Mouse (Mus musculus) heart, postnatal 14 days (tissue): ENCODE measurements around the gene Lrrc57. TPM values are rescaled to one million over a fixed set of nuclear protein-coding genes. Genes with fewer than 3 reads are reported as not detected.
A peak's percentile ranks its signal among the peaks of the same experiment; 100 is the strongest.
"Not testable (repeated sequence)": the region's sequence is repeated elsewhere in the genome, so short reads cannot be mapped to it uniquely, and the experiment has no call there.

Experiments
- DNase-seq, 2 experiments: peaks; one replicate each; pipeline ENCODE4 v3.0.0; 2021 to 2022
- intact Hi-C: fragments of 180-260 bp; cut with DNase I; formaldehyde crosslinking; loops from one replicate; pipeline ENCODE4 v1.15.1; 2025
- total RNA-seq, 2 experiments: library from RNA; stranded (reverse); gene quantifications; 2 replicates each; pipeline ENCODE4 v1.2.3; 2021

The Lrrc57 gene
- total RNA-seq, 2 experiments from 2014 or later = 13.3 to 13.6 TPM

DNA sequence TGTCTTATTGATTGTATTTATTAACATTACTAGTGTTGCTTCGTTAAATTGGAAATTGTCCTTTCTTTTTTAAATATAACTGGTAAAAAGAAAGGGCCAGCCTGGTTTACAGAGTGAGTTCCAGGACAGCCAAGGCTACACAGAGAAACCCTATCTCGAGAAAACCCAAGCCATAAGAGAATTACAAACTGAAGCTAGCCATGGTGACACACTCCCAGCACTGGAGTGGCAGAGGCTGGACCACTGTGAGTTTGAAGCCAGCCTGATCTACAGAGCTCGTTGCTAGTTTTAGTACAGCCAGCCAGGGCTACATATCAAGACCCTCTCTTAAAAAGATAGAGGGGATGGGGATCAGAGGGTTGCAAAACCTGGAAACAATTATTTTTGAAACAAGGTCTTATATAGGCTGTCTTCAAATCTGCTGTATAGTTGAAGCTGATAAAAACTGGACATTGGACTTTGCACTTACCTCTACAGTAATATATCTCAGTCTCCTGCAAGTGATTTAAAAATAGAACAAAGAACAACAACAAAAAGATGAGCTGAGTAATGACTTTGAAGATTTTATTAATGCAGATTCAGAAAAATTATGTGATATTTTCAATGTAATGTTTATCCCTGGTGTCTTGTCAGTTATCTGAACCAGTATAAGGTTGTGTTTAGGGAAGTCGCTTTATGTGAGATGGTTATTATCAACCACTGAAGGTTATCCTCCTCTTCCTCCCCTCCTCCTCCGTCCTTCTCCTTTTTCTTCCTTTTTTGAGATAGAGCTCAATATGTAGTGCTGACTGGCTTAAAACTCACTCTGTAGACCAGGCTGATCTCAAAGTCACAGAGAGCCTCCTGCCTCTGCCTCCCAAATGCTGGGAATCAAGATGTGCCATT lies 7.2 kb upstream of the Lrrc57 start:
- DNase-seq = no peak
- intact Hi-C loops = no loop called here

DNA sequence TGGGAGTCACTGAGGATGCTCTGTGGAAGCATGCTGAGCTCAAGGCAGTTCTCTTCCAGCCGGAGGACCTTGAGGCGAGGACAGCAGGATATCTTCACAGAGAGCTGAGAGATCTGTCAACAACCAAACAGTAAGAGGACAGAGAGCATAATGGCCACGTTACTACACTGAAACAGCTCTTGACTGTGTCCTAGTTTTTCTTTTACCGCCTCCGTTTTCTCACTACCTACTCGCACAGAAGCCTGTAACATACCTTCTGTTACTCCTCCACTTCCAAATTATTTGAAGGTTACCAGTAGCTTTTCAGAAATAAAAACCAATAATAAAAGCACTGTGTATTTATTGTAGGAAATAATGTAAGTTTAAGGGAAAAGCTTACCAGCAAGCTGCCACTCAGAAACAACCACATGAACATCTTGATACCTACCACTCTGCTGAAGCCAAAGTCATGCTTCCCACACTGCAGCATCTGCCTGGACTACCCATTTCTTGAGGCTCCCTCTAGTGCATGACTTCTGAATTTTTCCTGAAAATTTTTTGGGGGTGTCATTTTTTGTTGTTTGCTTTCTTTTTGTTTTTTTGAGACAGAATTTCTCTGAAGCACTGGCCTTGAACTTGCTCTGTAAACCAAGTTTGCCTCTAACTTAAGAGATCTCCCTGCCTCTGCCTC lies 3.2 kb downstream of the Lrrc57 start:
- peak in 1 of 2 experiments; percentile 12 for DNase-seq
- intact Hi-C loops = loop anchor here (5.0 kb wide), 3 partner anchors 66 to 129 kb away; no protein-coding TSS in a partner anchor

DNA sequence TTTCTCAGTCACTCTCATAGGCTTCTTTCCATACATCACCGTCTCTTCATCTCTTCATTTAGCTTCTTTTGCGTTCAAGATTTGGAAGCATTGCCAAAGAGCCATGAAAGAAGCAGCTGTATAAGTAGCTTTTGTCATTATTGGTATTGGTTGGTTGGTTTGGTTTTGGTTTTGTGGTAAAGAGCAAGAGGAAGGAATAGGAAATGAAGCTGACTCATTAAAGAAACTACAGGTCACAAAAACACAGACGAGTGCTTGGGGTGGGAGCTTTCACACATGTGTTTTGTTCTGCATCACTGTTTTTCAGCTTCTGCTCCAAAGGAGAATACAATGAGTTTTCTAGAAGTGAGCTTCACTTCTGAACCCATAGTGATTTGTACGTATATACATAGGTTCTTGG lies 9.8 kb downstream of the Lrrc57 start:
- DNase-seq = no peak
- intact Hi-C loops = no loop called here

DNA sequence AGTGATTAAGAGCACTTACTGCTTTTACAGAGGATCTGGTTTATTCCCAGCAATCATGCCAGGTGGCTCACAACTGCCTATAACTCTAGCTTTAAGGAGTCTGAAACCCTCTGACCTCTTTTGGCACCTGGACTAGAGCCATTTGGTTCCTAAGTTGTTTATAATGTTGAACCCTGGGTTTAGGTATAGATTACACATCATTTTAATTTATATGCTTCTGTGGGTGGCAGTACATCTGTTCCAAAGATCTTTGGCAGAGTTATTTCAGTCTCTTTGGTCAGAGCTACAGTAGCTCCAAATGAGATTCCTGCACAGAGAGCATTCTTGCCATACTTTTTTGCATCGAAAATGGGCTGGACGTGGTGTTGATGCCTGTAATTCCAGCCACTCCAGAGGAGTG lies 11.6 kb downstream of the Lrrc57 start:
- no peak for DNase-seq
- intact Hi-C loops = no loop called here

DNA sequence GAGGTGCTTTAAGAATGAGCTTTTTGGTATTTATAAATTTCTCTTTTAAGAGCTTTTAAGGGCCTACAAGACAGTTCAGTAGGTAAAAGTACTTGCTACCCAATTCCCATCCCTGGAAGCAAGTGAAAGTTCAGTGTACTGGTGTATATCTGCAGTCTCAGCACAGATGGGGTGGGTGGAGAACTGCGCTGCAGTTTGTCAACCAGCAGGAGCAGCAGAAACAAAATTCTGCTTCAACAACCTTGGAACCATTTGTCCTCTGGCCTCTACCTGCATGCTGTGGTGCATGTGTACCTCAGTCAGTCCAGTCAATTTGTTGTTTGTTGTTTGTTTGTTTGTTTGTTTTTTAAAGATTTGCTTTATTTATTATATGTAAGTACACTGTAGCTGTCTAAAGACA lies 17.1 kb downstream of the Lrrc57 start:
- DNase-seq = no peak
- intact Hi-C loops = no loop called here

DNA sequence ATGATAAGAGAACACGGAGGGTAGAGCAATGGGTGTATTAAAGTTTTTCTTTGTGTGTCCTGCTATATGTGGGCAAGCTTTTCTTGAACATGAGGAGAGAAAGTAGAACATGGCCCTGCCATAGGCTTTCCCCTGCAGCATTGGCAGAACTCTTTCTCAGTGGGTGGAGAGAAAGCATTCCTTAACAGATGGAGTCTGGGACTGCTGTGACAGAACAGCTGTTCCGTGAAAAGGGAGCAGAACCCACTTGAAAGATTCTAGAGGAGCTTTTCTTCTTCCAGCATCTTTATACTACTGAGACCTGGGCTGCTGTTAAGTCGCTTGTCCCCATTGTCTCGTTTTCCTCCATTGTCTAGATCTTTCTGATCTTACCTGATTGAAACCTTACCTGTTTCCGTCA lies 19.6 kb downstream of the Lrrc57 start:
- intact Hi-C loops = no loop called here
- DNase-seq = no peak

DNA sequence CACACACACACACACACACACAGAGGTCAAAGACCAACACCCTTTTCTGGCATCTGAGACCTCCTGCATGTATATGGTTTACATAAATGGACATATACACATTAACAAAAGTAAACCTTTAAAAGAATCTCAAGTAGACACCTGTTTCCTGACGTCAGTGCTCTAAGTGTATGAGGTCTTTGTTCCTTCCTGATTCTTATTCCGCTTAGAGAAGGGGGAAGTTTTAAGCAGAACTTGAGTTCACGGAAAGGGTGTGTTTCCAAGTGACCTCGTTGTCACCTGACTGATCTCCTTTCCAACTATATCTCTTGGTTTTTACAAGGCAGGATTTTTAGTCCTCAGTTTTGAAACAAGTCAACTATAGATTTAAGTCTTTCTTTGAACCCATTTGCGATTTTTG lies 31.0 kb downstream of the Lrrc57 start:
- intact Hi-C loops = no loop called here
- DNase-seq = no peak

DNA sequence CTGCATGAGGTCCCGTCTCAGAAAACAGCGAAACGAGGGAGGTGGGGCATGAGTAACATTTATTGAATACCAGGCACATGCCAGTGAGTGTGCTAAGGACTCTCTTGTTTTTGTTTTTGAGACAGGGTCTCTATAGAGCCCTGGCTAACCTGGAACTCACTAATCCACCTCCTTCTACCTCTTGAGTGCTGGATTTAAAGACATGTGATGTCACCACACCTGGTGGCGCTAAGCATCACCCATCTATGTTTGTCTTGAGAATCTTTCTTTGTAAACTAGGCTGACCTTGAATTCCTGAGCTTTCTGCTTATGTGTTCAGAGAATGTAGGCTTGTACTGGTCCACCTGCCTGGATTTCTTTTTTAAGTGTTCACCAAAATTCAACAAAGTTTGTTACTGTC lies 31.5 kb downstream of the Lrrc57 start:
- intact Hi-C loops = no loop called here
- DNase-seq = no peak

DNA sequence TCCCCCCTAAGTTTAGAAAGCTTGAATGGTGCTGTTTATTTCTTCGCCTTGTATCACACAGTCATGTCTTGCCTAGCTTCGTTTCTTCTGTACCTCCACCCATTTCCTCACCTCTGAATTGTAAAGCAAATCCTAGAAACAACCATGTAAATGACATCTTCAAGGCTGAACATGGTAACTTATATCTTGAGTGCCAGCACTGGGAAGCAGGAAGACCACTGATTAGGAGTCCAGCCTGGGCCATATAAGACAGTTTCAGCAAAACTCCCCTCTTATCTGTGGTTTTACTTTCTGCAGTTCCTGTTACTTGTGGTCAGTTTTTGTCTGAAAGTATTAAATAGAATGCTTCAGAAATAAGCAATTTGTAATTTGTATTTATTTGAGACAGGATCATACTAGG lies 33.3 kb downstream of the Lrrc57 start:
- intact Hi-C loops = no loop called here
- DNase-seq = no peak

DNA sequence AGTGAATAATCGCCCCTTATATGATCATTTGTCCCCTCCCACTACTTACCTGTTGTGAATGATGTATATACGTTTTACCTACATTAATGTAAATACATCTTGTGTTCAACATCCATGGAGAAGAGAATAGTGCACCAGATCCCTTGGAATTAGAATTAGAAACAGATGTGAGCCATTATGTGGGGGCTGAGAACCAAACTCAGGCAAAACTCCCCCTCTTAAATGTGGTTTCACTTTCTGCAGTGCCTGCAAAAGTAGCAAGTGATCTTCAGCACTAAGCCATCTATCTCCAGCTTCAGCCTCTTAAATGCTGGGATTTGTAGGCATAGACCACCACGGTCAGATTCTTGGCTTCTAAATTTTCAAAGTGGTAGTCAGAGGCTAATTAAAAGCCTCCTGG lies 34.2 kb downstream of the Lrrc57 start:
- intact Hi-C loops = no loop called here
- no peak for DNase-seq

DNA sequence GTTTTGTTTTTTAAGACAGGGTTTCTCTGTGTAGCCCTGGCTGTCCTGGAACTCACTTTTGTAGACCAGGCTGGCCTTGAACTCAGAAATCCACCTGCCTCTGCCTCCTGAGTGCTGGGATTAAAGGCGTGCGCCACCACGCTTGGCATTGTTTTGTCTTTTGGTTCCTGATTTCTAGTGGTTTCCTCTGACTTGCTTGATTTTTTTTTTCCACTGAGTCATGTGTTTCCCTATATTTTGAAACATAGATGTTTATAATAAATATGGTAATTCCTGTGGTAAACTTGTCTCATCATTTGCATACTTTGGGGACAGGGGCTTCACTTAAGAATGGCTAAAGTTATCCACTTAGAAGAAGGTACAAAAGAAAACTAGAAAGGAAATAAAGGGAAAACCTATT lies 37.2 kb downstream of the Lrrc57 start:
- intact Hi-C loops, DNase-seq: not testable (repeated sequence)

DNA sequence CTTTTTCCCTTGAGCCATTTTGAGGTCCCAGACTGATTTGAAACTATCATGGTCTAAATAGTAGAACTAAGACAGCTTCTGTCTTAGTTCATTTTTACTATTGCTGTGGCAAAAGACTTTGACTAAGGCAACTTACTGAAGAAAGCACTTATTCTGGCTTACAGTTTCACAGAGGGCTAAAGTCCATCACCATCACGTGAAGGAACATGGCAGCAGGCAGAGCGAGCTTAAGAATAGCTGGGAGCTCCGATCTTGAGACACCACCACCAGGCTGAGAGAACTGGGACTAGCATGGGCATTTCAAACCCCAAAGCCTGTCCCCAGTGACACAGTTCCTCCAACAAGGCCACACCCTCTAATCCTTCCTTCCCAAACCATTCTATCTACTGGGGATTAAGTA lies 38.2 kb downstream of the Lrrc57 start:
- intact Hi-C loops = no loop called here
- DNase-seq = no peak

DNA sequence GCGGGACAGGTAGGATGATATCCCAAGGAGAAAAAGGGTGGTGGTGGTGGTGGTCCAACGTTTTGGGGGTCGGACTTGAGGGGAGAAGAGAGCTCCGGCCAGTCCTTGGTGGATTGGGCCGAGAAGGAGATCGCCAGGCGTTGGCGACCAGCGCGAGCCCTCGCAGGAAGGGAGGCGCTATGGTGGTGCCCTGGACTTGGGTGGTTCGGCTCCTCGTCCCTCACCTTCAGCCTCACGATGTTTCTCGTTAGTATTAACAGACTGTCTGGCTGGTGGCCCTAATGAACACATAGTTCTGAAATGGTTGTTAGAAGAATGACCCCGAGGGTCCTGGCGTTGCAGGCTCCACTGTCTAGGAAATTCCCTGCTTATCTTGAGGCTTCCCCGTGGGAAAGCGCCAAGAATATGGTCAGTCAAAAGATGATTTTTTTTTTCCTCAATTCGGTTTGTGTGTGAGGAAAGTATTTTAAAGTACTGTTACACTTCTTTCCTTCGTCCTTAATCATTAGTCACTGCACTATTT lies 41.5 kb downstream of the Lrrc57 start:
- intact Hi-C loops = no loop called here
- no peak for DNase-seq

DNA sequence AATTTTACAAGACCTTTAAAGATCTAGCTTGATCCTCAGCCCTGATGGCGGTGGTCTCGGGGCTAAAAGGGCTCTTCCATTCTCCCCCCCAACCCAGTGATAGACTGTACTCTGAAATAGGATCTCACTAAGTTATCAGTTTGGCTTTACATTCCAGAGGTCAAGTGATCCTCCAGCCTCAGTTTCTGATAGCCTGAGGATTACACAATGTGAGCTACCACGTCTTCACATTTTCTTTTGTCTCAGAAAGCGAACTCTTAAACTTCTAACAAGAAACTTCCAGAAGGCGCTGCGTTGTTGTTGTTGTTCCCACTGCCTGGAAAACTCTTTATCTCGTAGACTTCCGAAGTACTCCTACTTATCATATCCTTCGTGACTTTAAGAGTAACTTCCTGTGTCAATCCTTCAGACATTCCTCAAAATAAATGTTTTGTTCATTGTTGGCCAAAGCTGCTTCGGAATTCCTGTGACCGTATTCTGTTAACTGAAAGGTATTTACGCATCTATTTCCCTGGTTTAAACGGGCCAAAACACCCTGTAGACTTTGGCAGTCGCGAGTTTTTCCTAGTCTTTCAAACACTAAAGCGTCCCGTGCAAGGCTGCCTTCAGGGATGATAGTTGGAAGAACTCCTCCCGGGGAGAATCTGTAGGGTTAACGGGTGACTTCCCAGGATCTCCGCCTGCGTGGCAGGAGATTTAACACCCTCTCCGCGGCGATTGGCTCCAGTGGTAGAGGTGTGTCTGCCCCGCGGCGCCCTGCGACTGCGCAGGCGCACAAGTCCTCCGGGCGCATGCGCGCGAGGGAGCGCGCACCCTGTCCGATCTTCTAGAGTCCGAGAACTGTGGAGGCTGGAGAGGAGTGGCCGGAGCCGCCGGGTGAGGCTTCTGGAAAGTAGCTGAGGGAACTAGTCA lies 42.2 kb downstream of the Lrrc57 start, which contains the start of gene Snap23:
Gene Snap23 (plus strand): TSS at position 786 of the 912 bp plus-strand sequence.
- intact Hi-C loops = no loop called here
- peak; percentile 96 to 98 for DNase-seq

DNA sequence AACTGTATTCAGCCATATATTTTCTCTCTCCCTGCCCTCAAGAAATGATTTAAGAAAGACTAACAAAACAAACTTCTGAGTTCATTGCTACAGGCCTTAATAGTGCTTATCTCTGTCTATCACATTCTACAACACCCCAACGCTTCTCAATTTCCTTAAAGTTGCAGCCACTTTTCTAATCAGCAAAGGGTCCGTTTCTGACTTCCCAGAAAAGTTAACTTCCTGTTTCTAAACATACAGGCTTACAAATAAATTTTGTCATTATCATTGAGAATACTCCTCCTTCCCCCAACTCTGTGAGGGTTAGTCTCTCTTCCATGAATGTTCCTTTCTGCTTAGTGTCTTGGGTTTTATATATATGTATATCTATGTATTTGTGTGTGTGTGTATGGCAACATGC lies 44.0 kb downstream of the Lrrc57 start:
- no peak for DNase-seq
- intact Hi-C loops = loop anchor here (2.0 kb wide), 1 partner anchor 43 kb away; the partner anchor contains the start of genes Haus2 and Lrrc57

DNA sequence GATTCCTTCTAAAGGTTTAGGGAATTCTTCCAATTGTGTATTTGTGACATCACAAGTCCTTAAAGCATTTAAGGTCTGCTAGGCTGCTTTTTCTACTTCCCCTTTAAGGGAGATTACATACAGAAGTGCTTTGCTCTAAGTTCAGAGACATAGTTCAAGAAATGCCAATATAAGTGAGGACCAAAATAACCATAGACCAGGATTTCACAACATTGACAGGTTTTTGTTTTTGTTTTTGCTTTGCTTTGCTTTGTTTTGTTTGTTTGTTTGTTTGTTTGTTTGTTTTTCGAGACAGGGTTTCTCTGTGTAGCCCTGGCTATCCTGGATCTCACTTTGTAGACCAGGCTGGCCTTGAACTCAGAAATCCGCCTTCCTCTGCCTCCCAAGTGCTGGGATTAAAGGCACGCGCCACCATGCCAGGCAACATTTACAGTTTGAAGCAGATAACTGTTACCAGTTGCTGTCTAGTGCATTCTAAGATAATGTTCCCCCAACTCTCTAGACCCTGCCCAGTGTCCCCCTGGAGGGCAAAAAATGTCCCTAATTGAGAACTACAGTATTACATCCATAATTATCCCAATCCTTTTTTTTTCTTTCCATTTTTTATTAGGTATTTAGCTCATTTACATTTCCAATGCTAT lies 44.7 kb downstream of the Lrrc57 start:
- intact Hi-C loops = loop anchor here (2.0 kb wide), 1 partner anchor 44 kb away; the partner anchor contains the start of genes Haus2 and Lrrc57
- DNase-seq = not testable (repeated sequence)

DNA sequence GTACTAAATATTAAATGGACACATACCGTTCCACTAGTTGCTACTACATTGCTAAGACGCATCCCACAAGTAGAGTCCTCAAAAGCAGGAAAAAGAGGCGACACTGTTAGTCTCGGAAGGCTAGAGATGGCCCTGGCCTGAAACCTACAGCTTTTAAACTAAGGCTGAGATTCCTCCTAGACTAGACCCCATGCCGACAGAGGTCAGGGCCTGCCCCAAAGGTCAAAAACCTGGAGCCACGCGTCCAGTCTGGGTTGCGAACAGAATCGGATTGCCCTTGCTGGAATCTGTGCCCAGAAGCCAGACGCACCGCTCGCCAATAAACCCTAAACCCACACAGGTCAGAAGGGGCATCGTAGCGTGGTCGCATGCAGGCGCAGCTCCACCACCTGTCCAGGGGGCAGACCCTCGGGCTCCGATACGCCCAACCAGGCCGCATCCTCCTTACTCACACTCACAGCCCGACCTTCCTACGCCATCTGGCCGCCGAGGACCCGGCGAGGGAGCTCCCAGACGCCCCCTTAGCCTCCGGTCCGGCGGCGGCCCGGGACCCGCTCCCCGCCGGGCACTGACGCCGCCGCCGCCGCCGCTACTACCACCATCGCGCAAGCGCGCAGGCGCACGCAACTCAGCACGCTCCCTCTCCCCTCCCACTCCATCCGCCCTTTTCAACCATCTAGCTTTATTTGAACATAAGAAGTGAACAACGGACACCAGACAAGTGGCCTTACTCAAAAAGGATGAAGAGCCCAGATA lies 45.9 kb downstream of the Lrrc57 start, which contains the start of gene Zfp106:
Gene Zfp106 (minus strand): TSS at position 609 of the 756 bp plus-strand sequence.
- intact Hi-C loops = loop anchor here (2.0 kb wide), 1 partner anchor 25 kb away; no protein-coding TSS in a partner anchor
- DNase-seq = peak; percentile 86 to 90

DNA sequence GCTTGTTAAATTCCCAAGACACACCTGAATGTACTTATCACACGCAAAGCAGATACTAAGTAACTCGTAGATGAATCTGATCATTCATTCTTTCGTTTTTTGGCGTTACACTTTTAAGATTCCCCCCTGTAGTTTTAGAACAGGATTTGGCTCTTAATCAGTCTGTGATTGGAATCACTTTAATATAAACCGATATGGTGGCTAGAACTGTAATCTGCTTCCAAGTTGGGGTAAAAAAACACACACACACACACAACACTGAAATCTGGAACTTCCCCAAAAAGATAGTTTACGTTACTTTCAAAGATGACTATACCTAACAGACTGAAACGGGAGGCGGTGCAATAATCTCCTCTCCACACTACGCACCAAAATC lies 46.5 kb downstream of the Lrrc57 start:
- intact Hi-C loops = loop anchor here (2.0 kb wide), 1 partner anchor 24 kb away; no protein-coding TSS in a partner anchor
- no peak for DNase-seq

DNA sequence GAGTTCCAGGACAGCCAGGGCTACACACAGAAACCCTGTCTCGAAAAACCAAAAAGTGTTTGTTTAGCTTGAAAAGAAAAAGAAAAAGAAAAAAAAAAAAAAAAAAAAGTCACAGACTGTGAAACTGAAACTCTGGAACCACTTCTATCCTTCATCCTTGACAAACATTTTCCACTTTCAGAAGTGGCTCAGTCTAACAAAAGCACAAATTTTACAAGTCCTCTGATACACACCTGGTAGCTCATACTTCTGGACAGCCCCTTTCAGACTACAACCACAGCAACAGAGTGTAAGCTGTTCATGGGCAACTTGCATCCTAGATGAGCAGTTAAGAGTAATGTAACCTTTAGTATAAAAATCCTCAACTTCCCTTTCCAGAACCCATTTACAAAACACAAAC lies 47.8 kb downstream of the Lrrc57 start:
- no peak for DNase-seq
- intact Hi-C loops = loop anchor here (2.0 kb wide), 1 partner anchor 17 kb away; no protein-coding TSS in a partner anchor
